ENCODE assay signal across 25 mouse cellular contexts in genomic region chr2:173593841-173594240, GRCm38 (mm10). TPM values are rescaled to one million over a fixed set of nuclear protein-coding genes. Genes with fewer than 3 reads are reported as not detected.
DNase-seq lines count a peak whose midpoint lies in the region; ATAC-seq and TF ChIP-seq lines count a peak whose summit lies in the region.
"Had no signal": no experiment of that assay in that cellular context is flagged by ENCODE, and none has a peak within 500 bp of the region (broad histone marks: within the 10 kb centered on the region; RNA-seq: fewer than 3 reads in every experiment).

No protein-coding gene starts in this region.

- WGBS in intestine, embryonic 15.5 days, result 64% methylated on average over 4 of the region's 4 CpGs
- whole genome bisulfite sequencing in intestine, postnatal 0 days, result 55% methylated on average over 4 of the region's 4 CpGs
- WGBS in midbrain, embryonic 10.5 days, result 46% methylated on average over 4 of the region's 4 CpGs
- 44% methylated on average over 4 of the region's 4 CpGs for WGBS in midbrain, embryonic 14.5 days
- WGBS in stomach, embryonic 16.5 days, result 62% methylated on average over 4 of the region's 4 CpGs

- H3K27me3 ChIP-seq in intestine, embryonic 15.5 days (replicated peaks), result no peaks in the 10 kb centered on the region
- H3K27me3 ChIP-seq in intestine, postnatal 0 days (replicated peaks; ENCODE audit: control insufficient read depth, insufficient read depth, low read length), result no peaks in the 10 kb centered on the region
- no peaks in the 10 kb centered on the region for H3K27me3 ChIP-seq in midbrain, embryonic 10.5 days (ENCODE audit: low read depth, poor library complexity, severe bottlenecking)
- no peaks in the 10 kb centered on the region for H3K27me3 ChIP-seq in midbrain, embryonic 14.5 days (ENCODE audit: control insufficient read depth, insufficient read depth, low read length)
- H3K27me3 ChIP-seq in stomach, embryonic 16.5 days (ENCODE audit: control insufficient read depth, insufficient read depth, low read length), result no peaks in the 10 kb centered on the region
- H3K27me3 ChIP-seq: embryonic facial prominence, embryonic 12.5 days had no signal

- TF ChIP-seq CTCF in intestine, postnatal 0 days (IDR thresholded peaks at IDR 0.05; ENCODE audit: low read depth), result no peak

- DNase-seq in midbrain, embryonic 10.5 days (ENCODE audit: low spot score), result no peak
- DNase-seq in midbrain, embryonic 14.5 days, result no peak
- DNase-seq in urinary bladder, postnatal 10 days (ENCODE audit: low spot score), result peak; percentile 8
- DNase-seq in urinary bladder, postnatal 4 days (ENCODE audit: low spot score in 2 of 2), result no peak
- no peak for DNase-seq in right cerebral cortex, postnatal 4 days
- DNase-seq: cerebellum, adult 11-12 months; cerebellum, postnatal 10 days; lung, postnatal 14 days; right cerebral cortex, postnatal 25 days had no signal

- H3K4me2 ChIP-seq in intestine, embryonic 15.5 days (replicated peaks), result no peak overlapping the region
- H3K4me2 ChIP-seq in intestine, postnatal 0 days (replicated peaks; ENCODE audit: low read depth), result no peak overlapping the region
- H3K4me2 ChIP-seq in midbrain, embryonic 14.5 days (ENCODE audit: low read length), result no peak overlapping the region
- no peak overlapping the region for H3K4me2 ChIP-seq in stomach, embryonic 16.5 days (ENCODE audit: low read depth, low read length)
- H3K4me2 ChIP-seq: embryonic facial prominence, embryonic 12.5 days had no signal

- 0 out of 2 replicates have a peak, but pooled peaks cover 2% of the 10 kb centered on the region for H3K36me3 ChIP-seq in intestine, embryonic 15.5 days
- H3K36me3 ChIP-seq in intestine, postnatal 0 days (ENCODE audit: control insufficient read depth, insufficient read depth), result peaks cover 4% of the 10 kb centered on the region; the same call in 1 of the 2 replicates
- peaks cover 22% of the 10 kb centered on the region for H3K36me3 ChIP-seq in midbrain, embryonic 10.5 days
- no peaks in the 10 kb centered on the region for H3K36me3 ChIP-seq in midbrain, embryonic 14.5 days (ENCODE audit: control insufficient read depth, insufficient read depth, low read length)
- H3K36me3 ChIP-seq in stomach, embryonic 16.5 days (ENCODE audit: control insufficient read depth, insufficient read depth, low read length), result no peaks in the 10 kb centered on the region

- no peaks in the 10 kb centered on the region for H3K4me1 ChIP-seq in intestine, embryonic 15.5 days (replicated peaks)
- H3K4me1 ChIP-seq in intestine, postnatal 0 days (replicated peaks; ENCODE audit: control insufficient read depth, insufficient read depth, low read length), result no peaks in the 10 kb centered on the region
- H3K4me1 ChIP-seq in midbrain, embryonic 10.5 days, result peaks cover 25% of the 10 kb centered on the region
- peaks cover 8% of the 10 kb centered on the region; the same call in 1 of the 2 replicates for H3K4me1 ChIP-seq in midbrain, embryonic 14.5 days (ENCODE audit: control insufficient read depth, insufficient read depth, low read length)
- no peaks in the 10 kb centered on the region for H3K4me1 ChIP-seq in stomach, embryonic 16.5 days (ENCODE audit: control insufficient read depth, insufficient read depth, low read length)
- H3K4me1 ChIP-seq: embryonic facial prominence, embryonic 12.5 days; limb, embryonic 10.5 days had no signal

- peak; percentile 34; the same call in 1 of the 2 replicates for ATAC-seq in intestine, embryonic 15.5 days
- no peak for ATAC-seq in intestine, postnatal 0 days
- ATAC-seq in midbrain, embryonic 14.5 days (ENCODE audit: low FRiP score, low TSS enrichment), result no peak
- peak; percentile 51; the same call in 1 of the 2 replicates for ATAC-seq in stomach, embryonic 16.5 days (ENCODE audit: insufficient read depth, low FRiP score)
- ATAC-seq: forebrain, embryonic 14.5 days had no signal

- no peak overlapping the region for H3K9ac ChIP-seq in intestine, embryonic 15.5 days
- no peak overlapping the region for H3K9ac ChIP-seq in intestine, postnatal 0 days (ENCODE audit: low read depth, low read length)
- no peak overlapping the region; the same call in 1 of the 2 replicates for H3K9ac ChIP-seq in midbrain, embryonic 14.5 days (replicated peaks; ENCODE audit: low read length)
- no peak overlapping the region for H3K9ac ChIP-seq in stomach, embryonic 16.5 days (ENCODE audit: low read length)
- H3K9ac ChIP-seq: embryonic facial prominence, embryonic 12.5 days had no signal

- H3K4me3 ChIP-seq in intestine, embryonic 15.5 days (replicated peaks), result no peak overlapping the region
- no peak overlapping the region for H3K4me3 ChIP-seq in intestine, postnatal 0 days (ENCODE audit: low read depth, low read length)
- no peak overlapping the region for H3K4me3 ChIP-seq in midbrain, embryonic 10.5 days
- no peak overlapping the region for H3K4me3 ChIP-seq in midbrain, embryonic 14.5 days (replicated peaks; ENCODE audit: low read depth, low read length)
- H3K4me3 ChIP-seq in stomach, embryonic 16.5 days (replicated peaks; ENCODE audit: low read length), result no peak overlapping the region
- H3K4me3 ChIP-seq: embryonic facial prominence, embryonic 12.5 days; layer of hippocampus, adult 2 months; limb, embryonic 10.5 days; megakaryocyte, embryonic 14.5 days had no signal

- H3K9me3 ChIP-seq in intestine, embryonic 15.5 days, result no peaks in the 10 kb centered on the region
- H3K9me3 ChIP-seq in intestine, postnatal 0 days (ENCODE audit: control insufficient read depth), result no peaks in the 10 kb centered on the region
- H3K9me3 ChIP-seq in midbrain, embryonic 10.5 days (replicated peaks), result no peaks in the 10 kb centered on the region
- H3K9me3 ChIP-seq in midbrain, embryonic 14.5 days (ENCODE audit: control insufficient read depth, low read length), result no peaks in the 10 kb centered on the region
- no peaks in the 10 kb centered on the region for H3K9me3 ChIP-seq in stomach, embryonic 16.5 days (replicated peaks; ENCODE audit: control insufficient read depth, low read length)
- H3K9me3 ChIP-seq: embryonic facial prominence, embryonic 12.5 days; limb, embryonic 10.5 days; megakaryocyte, embryonic 14.5 days had no signal

- H3K27ac ChIP-seq in intestine, embryonic 15.5 days, result no peak overlapping the region
- no peak overlapping the region for H3K27ac ChIP-seq in intestine, postnatal 0 days (ENCODE audit: low read depth, low read length)
- H3K27ac ChIP-seq in midbrain, embryonic 10.5 days (replicated peaks), result peak overlapping the region; percentile 47; the same call in 1 of the 2 replicates
- H3K27ac ChIP-seq in midbrain, embryonic 14.5 days (replicated peaks; ENCODE audit: low read depth, low read length), result no peak overlapping the region; the same call in 1 of the 2 replicates
- H3K27ac ChIP-seq in stomach, embryonic 16.5 days (ENCODE audit: low read length), result no peak overlapping the region
- H3K27ac ChIP-seq: embryonic facial prominence, embryonic 12.5 days; layer of hippocampus, adult 2 months; limb, embryonic 10.5 days had no signal

RNA-seq across cellular contexts. Expression of gene Ankrd60, which starts 15.7 kb away (rescaled TPM):
- not detected in 2 replicates for polyA plus RNA-seq in intestine, embryonic 15.5 days (2015; fragmentation: Nextera tagmentation; extraction: Ambion mirVana)
- not detected in 2 replicates for polyA plus RNA-seq in intestine, postnatal 0 days (2015; fragmentation: Nextera tagmentation; extraction: Ambion mirVana)
- not detected in 2 replicates for polyA plus RNA-seq in midbrain, embryonic 10.5 days (2016; fragmentation: Nextera tagmentation; extraction: Ambion mirVana)
- polyA plus RNA-seq in midbrain, embryonic 14.5 days (2014; fragmentation: Nextera tagmentation; extraction: Ambion mirVana), result not detected in 2 replicates
- not detected in 2 replicates for polyA plus RNA-seq in stomach, embryonic 16.5 days (2015; fragmentation: Nextera tagmentation; extraction: Ambion mirVana)
- polyA plus RNA-seq: adrenal gland, adult 2 months; C2C12; embryonic facial prominence, embryonic 12.5 days; forebrain, embryonic 14.5 days; heart, embryonic 16.5 days; intestine, embryonic 14.5 days; kidney, embryonic 14.5 days; limb, embryonic 10.5 days; liver, adult 2 months; spleen, adult 2 months; urinary bladder, adult 2 months had no signal

Comparison
In these comparisons a context has a peak if more than half of its experiments do, and no peak if none do; other contexts are left out.
1. ATAC-seq: peak in intestine, embryonic 15.5 days (single experiment) and stomach, embryonic 16.5 days (single experiment); none in intestine, postnatal 0 days (single experiment) and midbrain, embryonic 14.5 days (single experiment).